Mouse (Mus musculus) splenic B cell, adult 2 months (primary cell): ENCODE results near the gene Gm5108.

Source experiments
- DNase-seq: peaks from one replicate; pipeline ENCODE4 v3.0.0-alpha.2; 2011; ENCODE audit warnings: low read depth, low spot score
- H3K27me3 ChIP-seq: 2 replicates; pipeline ENCODE4 v1.6.1; 2012; ENCODE audit warnings: mild to moderate bottlenecking, low read length, moderate library complexity, mixed read lengths; ENCODE audit not compliant: control insufficient read depth, poor library complexity, insufficient read depth, severe bottlenecking
- H3K36me3 ChIP-seq: 2 replicates; pipeline ENCODE4 v1.6.1; 2012; ENCODE audit warnings: mild to moderate bottlenecking, low read length, moderate library complexity, mixed read lengths; ENCODE audit not compliant: control insufficient read depth, poor library complexity, insufficient read depth, severe bottlenecking

The Gm5108 gene

DNA sequence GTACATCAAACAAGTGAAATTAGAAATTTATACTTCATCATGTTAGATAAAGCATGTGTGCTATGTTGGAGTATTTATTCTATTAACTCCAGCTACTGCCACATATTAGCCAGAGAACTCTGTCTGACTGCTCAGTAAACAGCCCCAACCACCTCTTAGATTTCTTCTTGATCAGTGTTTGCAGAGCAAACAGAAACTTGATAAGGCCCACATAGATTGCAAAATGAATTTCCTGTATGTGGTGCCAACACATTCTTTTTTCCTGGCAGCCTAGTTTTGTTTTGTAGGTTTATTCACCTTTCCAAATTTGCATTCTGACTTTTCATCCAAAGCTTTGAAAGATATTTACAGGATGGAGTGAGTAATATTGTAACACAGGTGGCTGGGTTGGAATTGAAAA is 49.0 kb downstream of the Gm5108 start:
- no peak for DNase-seq
- Histone ChIP-seq H3K36me3 (no peaks in the 10 kb centered on the region), H3K27me3 (no peaks in the 10 kb centered on the region)

DNA sequence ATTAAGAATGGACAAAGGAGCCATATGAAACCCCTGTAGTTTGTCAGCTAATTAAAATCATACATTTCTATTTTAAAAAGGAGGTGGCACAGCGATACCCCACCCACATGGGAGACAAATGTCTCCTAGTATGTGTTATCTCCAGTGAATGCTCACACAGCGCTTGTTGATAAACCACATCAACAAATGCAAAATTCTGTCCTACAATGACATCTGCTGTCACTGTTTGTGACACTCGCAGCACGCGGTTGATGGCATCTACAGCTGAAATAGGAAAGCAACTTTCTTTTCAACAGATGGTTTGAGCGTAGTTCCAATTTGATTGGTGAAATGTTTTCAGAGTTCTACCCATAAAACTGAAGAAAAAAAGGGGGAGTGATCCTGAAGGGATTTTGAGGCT is 61.1 kb downstream of the Gm5108 start:
- Histone ChIP-seq H3K36me3 (no peaks in the 10 kb centered on the region), H3K27me3 (no peaks in the 10 kb centered on the region)
- no peak for DNase-seq

GRCm38 (mm10) chr5:68003904-68004303 is 62.4 kb downstream of the Gm5108 start:
- Histone ChIP-seq H3K36me3 (no peaks in the 10 kb centered on the region), H3K27me3 (no peaks in the 10 kb centered on the region)
- DNase-seq, result no peak

GRCm38 (mm10) chr5:68004419-68004818 is 63.0 kb downstream of the Gm5108 start:
- no peak for DNase-seq
- no peaks in the 10 kb centered on the region for H3K36me3 ChIP-seq
- H3K27me3 ChIP-seq, result no peaks in the 10 kb centered on the region

DNA sequence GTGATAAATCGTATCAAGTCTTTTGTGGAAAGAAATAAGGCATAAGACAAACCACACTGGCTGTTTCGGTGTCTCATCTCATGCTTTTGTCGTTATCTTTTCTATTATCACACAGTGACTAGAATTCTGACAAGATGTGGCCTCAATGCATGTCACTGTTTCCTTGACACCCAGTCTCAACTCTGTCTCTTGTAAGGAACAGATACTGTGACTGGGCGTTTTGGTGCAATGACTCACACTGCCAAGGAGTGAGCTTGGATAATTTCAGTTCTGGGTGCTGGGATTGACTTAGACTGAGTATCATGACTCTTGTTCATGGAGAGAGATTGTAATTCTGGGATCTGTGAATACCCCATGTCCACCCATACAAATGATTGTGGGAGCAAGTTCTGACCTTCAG is 65.6 kb downstream of the Gm5108 start:
- H3K27me3 ChIP-seq, result no peaks in the 10 kb centered on the region
- DNase-seq, result no peak
- no peaks in the 10 kb centered on the region for H3K36me3 ChIP-seq

- Histone ChIP-seq H3K36me3 (no peaks in the 10 kb centered on the region), H3K27me3 (no peaks in the 10 kb centered on the region)
- DNase-seq, result no peak
Observed at GRCm38 (mm10) chr5:68011569-68011968, 70.1 kb downstream of the Gm5108 start.

GRCm38 (mm10) chr5:68012618-68013017 is 71.1 kb downstream of the Gm5108 start:
- H3K36me3 ChIP-seq, result no peaks in the 10 kb centered on the region
- DNase-seq, result peak; percentile 87
- no peaks in the 10 kb centered on the region for H3K27me3 ChIP-seq

DNA sequence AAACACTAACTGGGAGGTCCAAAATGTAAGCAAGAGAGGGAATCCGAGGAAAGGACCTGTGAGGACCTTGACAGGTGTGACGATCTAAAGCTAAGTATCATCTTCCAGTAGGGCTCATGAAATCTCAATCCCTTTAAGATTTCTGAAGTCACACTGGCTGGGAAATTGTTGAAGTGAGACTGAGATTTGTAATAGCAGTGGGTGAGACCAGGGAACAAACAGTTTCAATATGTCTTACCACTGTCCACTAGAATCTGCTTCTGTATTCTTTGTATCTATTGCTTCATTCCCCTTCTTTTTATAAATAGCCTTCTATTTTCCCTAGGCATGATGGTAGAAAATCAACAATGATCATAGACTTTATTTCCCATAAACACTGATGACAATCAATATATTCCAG is 79.4 kb downstream of the Gm5108 start:
- H3K36me3 ChIP-seq, result no peaks in the 10 kb centered on the region
- no peaks in the 10 kb centered on the region for H3K27me3 ChIP-seq
- no peak for DNase-seq
